Mouse (Mus musculus) cerebellum, adult 2 months (tissue): ENCODE measurements around the gene Vip. TPM values are rescaled to one million over a fixed set of nuclear protein-coding genes. Genes with fewer than 3 reads are reported as not detected.
A peak's percentile ranks its signal among the peaks of the same experiment; 100 is the strongest.

Experiments
- DNase-seq, 2 experiments: peaks; one replicate each; pipeline ENCODE4 v3.0.0; 2021
- H3K27ac ChIP-seq: fragments of 200-500 bp; 2 replicates; pipeline ENCODE4 v1.5.1; 2012; ENCODE audit warnings: low read length, control low read depth, inconsistent platforms; ENCODE audit not compliant: insufficient read depth
- H3K27me3 ChIP-seq: fragments of 200-500 bp; 2 replicates; pipeline ENCODE4 v1.6.1; 2012; ENCODE audit warnings: inconsistent platforms, mild to moderate bottlenecking, low read length, moderate library complexity; ENCODE audit not compliant: control insufficient read depth, insufficient read depth
- H3K4me1 ChIP-seq: fragments of 200-500 bp; 2 replicates; pipeline ENCODE4 v1.6.1; 2011; ENCODE audit warnings: low read length; ENCODE audit not compliant: control insufficient read depth, insufficient read depth
- H3K4me3 ChIP-seq: fragments of 200-500 bp; replicated peaks from 2 replicates; pipeline ENCODE3; 2011; ENCODE audit warnings: mild to moderate bottlenecking, low read depth, low read length, control low read depth; ENCODE audit not compliant: insufficient read depth
- CTCF ChIP-seq: fragments of 200-500 bp; IDR thresholded peaks from 2 replicates; pipeline ENCODE4 v1.5.1; 2011; ENCODE audit warnings: low read depth, mild to moderate bottlenecking, control low read depth, low read length, moderate library complexity, borderline replicate concordance; ENCODE audit not compliant: insufficient read depth
- POLR2A ChIP-seq: fragments of 200-500 bp; IDR thresholded peaks from 2 replicates; pipeline ENCODE4 v1.6.1; 2011; ENCODE audit warnings: low read length, control low read depth, borderline replicate concordance; ENCODE audit not compliant: insufficient read depth
- WGBS: fragments of 180-500 bp; shearing (Covaris S2); methylation state at CpG from one replicate; pipeline ENCODE4 v1.1.7; 2018; 5-methylcytosine and 5-hydroxymethylcytosine counted together
- polyA plus RNA-seq: library from polyadenylated mRNA; depleted of rRNA; stranded (reverse); fragments of >200 nt; gene quantifications from 2 replicates; pipeline ENCODE4 v1.2.3, GENCODE M21; 2012

Vip gene
- polyA plus RNA-seq, 1 experiment: 3.7 TPM

- no peak overlapping the region for H3K27ac ChIP-seq
- H3K4me3 ChIP-seq: no peak overlapping the region
- no peaks in the 10 kb centered on the region for H3K4me1 ChIP-seq
- WGBS: 89% methylated on average over 13 of the region's 13 CpGs
- no peaks in the 10 kb centered on the region for H3K27me3 ChIP-seq
- TF ChIP-seq CTCF (no peak), POLR2A (no peak)
- no peak for DNase-seq
These were observed 34.6 kb upstream of the Vip start for GRCm38 (mm10) chr10:5604371-5604770.

- Histone ChIP-seq H3K4me3 (no peak overlapping the region), H3K4me1 (no peaks in the 10 kb centered on the region), H3K27ac (no peak overlapping the region), H3K27me3 (no peaks in the 10 kb centered on the region)
- no peak for DNase-seq
- 37% methylated on average over 3 of the region's 3 CpGs for WGBS
- TF ChIP-seq POLR2A: no peak
- TF ChIP-seq CTCF: no peak
These were observed 30.1 kb upstream of the Vip start for GRCm38 (mm10) chr10:5608874-5609273.

- no peak overlapping the region for H3K4me3 ChIP-seq
- 52% methylated on average over 13 of the region's 13 CpGs for WGBS
- TF ChIP-seq CTCF (no peak), POLR2A (no peak)
- no peaks in the 10 kb centered on the region for H3K27me3 ChIP-seq
- H3K27ac ChIP-seq: no peak overlapping the region
- H3K4me1 ChIP-seq: no peaks in the 10 kb centered on the region
- no peak for DNase-seq
These were observed 23.6 kb upstream of the Vip start for GRCm38 (mm10) chr10:5615186-5616040.

GRCm38 (mm10) chr10:5626268-5626667 is 12.8 kb upstream of the Vip start:
- no peak overlapping the region for H3K4me3 ChIP-seq
- no peak for TF ChIP-seq POLR2A
- TF ChIP-seq CTCF: no peak
- 58% methylated on average over 5 of the region's 5 CpGs for WGBS
- H3K27ac ChIP-seq: no peak overlapping the region
- H3K4me1 ChIP-seq: no peaks in the 10 kb centered on the region
- no peak for DNase-seq
- H3K27me3 ChIP-seq: no peaks in the 10 kb centered on the region

- WGBS: 23% methylated on average over 4 of the region's 4 CpGs
- no peak overlapping the region for H3K4me3 ChIP-seq
- DNase-seq: peak; percentile 51 to 78
- no peaks in the 10 kb centered on the region for H3K27me3 ChIP-seq
- peaks cover 3% of the 10 kb centered on the region; the same call in 1 of the 2 replicates for H3K4me1 ChIP-seq
- H3K27ac ChIP-seq: no peak overlapping the region
- no peak for TF ChIP-seq POLR2A
- TF ChIP-seq CTCF: no peak
These were observed 5.3 kb upstream of the Vip start for GRCm38 (mm10) chr10:5633672-5634200.

GRCm38 (mm10) chr10:5634336-5634735 is 4.7 kb upstream of the Vip start:
- DNase-seq: peak; percentile 20 to 58
- Histone ChIP-seq H3K27me3 (no peaks in the 10 kb centered on the region), H3K27ac (no peak overlapping the region), H3K4me1 (peaks cover 3% of the 10 kb centered on the region; the same call in 1 of the 2 replicates), H3K4me3 (no peak overlapping the region)
- TF ChIP-seq POLR2A (no peak), CTCF (peak; percentile 46; the same call in 1 of the 2 replicates)
- 31% methylated on average over 1 of the region's 1 CpGs for WGBS

- Histone ChIP-seq H3K4me1 (0 out of 2 replicates have a peak, but pooled peaks cover 3% of the 10 kb centered on the region), H3K27ac (no peak overlapping the region), H3K4me3 (no peak overlapping the region), H3K27me3 (no peaks in the 10 kb centered on the region)
- no peak for DNase-seq
- WGBS: 78% methylated on average over 4 of the region's 4 CpGs
- TF ChIP-seq POLR2A (no peak), CTCF (no peak)
These were observed 1.7 kb upstream of the Vip start for GRCm38 (mm10) chr10:5637322-5637721.

GRCm38 (mm10) chr10:5681275-5681674 is 42.3 kb downstream of the Vip start:
- 71% methylated on average over 2 of the region's 2 CpGs for WGBS
- H3K4me3 ChIP-seq: no peak overlapping the region
- TF ChIP-seq CTCF: no peak
- no peak for TF ChIP-seq POLR2A
- no peak for DNase-seq
- H3K4me1 ChIP-seq: no peaks in the 10 kb centered on the region
- H3K27ac ChIP-seq: no peak overlapping the region
- no peaks in the 10 kb centered on the region for H3K27me3 ChIP-seq
